Mouse (Mus musculus): ENCODE results near the gene Cyp2d22. TPM values are rescaled to one million over a fixed set of nuclear protein-coding genes. Genes with fewer than 3 reads are reported as not detected.

Cyp2d22 gene
- polyA plus RNA-seq, 1 experiment: 1.1 TPM

DNA sequence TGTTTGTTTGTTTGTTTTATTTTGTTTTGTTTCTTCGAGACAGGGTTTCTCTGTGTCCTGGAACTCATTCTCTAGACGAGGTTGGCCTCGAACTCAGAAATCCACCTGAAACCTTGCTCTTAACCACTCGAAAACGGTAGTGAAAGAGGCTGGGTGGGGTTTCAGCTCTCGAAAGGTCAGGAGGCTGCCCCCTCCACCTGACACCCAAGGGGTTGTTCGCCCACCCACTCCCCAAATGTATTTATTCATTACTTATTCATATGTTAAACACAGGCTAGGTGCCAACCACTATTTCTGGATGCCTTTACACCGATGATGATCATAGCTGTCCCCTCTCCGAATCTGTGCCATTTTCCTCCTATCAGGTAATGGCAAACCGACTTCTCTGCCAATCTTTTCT, 40.9 kb downstream of the Cyp2d22 start:
- Histone ChIP-seq H3K9ac (ENCODE audit: low read depth, poor library complexity, severe bottlenecking) (no peak overlapping the region), H3K27ac (ENCODE audit: insufficient read depth, low read length) (no peak overlapping the region), H3K36me3 (ENCODE audit: control insufficient read depth, insufficient read depth, low read length, poor library complexity, severe bottlenecking) (peaks cover 8% of the 10 kb centered on the region), H3K9me3 (replicated peaks; ENCODE audit: control insufficient read depth, insufficient read depth, low read length, poor library complexity, severe bottlenecking) (no peaks in the 10 kb centered on the region), H3K27me3 (ENCODE audit: control insufficient read depth, insufficient read depth, low read length, poor library complexity, severe bottlenecking) (no peaks in the 10 kb centered on the region), H3K4me1 (ENCODE audit: control insufficient read depth, insufficient read depth, low read length) (peaks cover 4% of the 10 kb centered on the region), H3K4me3 (ENCODE audit: low read depth, low read length) (no peak overlapping the region)
- no peak for TF ChIP-seq CTCF (IDR thresholded peaks at IDR 0.05; ENCODE audit: low read depth, low read length)
- TF ChIP-seq EP300 (IDR thresholded peaks at IDR 0.05; ENCODE audit: insufficient read depth, low read depth, low read length): no peak
- no peak for TF ChIP-seq POLR2A (IDR thresholded peaks at IDR 0.05; ENCODE audit: insufficient read depth, low read length)

DNA sequence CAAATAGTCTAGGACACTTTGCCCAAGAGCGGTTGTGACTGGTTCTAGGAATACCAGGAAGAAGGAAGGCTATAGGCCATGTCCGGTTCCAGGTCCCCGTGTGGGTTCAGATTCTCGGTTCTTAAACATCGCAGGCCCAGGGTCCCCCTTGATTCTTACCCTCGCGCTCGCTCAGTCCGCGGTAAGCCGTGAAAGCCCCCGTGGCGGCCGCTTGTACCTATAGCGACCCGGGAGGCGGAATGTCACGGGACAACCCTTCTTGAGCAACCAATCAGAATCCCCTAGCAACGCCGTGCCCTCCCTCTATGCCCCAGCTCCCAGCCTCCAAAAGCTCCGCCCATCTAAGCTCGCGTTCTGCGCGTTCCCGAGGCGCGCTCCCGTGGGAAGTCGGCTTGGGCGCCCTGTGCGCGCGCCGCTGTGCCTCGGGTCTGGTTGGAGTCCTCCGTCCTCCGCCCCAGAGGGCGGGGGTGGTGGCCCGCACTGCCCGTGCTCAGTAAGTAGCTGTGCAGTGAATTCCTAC, 41.4 kb downstream of the Cyp2d22 start, which contains the start of the genes Naga, Pheta2 and Smdt1:
Gene Naga, minus strand, starts transcription at position 333 of the 520 bp plus-strand sequence.
Gene Pheta2, plus strand, starts transcription at position 350 of the 520 bp plus-strand sequence.
Gene Smdt1, plus strand, starts transcription at position 367 of the 520 bp plus-strand sequence.
- Histone ChIP-seq H3K36me3 (ENCODE audit: control insufficient read depth, insufficient read depth, low read length, poor library complexity, severe bottlenecking) (peaks cover 8% of the 10 kb centered on the region), H3K4me1 (ENCODE audit: control insufficient read depth, insufficient read depth, low read length) (peaks cover 4% of the 10 kb centered on the region), H3K27ac (ENCODE audit: insufficient read depth, low read length) (no peak within 1 kb of the TSS), H3K9me3 (replicated peaks; ENCODE audit: control insufficient read depth, insufficient read depth, low read length, poor library complexity, severe bottlenecking) (no peaks in the 10 kb centered on the region), H3K4me3 (ENCODE audit: low read depth, low read length) (peak within 1 kb of the TSS; percentile 85), H3K9ac (ENCODE audit: low read depth, poor library complexity, severe bottlenecking) (peak within 1 kb of the TSS; percentile 68), H3K27me3 (ENCODE audit: control insufficient read depth, insufficient read depth, low read length, poor library complexity, severe bottlenecking) (no peaks in the 10 kb centered on the region)
- 0 out of 2 replicates have a peak, but pooled peaks have one; percentile 7 for TF ChIP-seq EP300 (IDR thresholded peaks at IDR 0.05; ENCODE audit: insufficient read depth, low read depth, low read length)
- peak; percentile 59 for TF ChIP-seq POLR2A (IDR thresholded peaks at IDR 0.05; ENCODE audit: insufficient read depth, low read length)
- TF ChIP-seq CTCF (IDR thresholded peaks at IDR 0.05; ENCODE audit: low read depth, low read length): no peak

DNA sequence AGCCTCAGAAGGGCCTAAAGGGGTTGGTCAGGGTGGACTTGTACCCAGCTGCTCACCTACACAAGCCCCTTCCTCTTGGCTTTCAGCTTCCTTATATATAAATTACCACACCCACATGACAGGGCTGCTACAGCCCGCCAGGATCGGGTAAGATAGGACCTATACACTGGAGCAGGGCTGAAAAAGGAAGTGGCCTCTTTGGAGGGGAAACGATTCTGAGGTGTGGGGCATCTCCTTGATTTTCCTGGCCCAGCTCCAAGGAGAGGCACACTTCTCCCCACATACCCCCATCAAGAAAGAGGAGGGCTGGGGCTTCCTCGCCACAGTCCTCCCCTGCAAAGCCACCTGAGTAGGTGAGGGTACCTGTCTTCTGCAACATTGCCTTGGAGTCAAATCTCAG, 42.2 kb downstream of the Cyp2d22 start:
- Histone ChIP-seq H3K4me3 (ENCODE audit: low read depth, low read length) (peak overlapping the region; percentile 85), H3K36me3 (ENCODE audit: control insufficient read depth, insufficient read depth, low read length, poor library complexity, severe bottlenecking) (peaks cover 8% of the 10 kb centered on the region), H3K9me3 (replicated peaks; ENCODE audit: control insufficient read depth, insufficient read depth, low read length, poor library complexity, severe bottlenecking) (no peaks in the 10 kb centered on the region), H3K27ac (ENCODE audit: insufficient read depth, low read length) (no peak overlapping the region), H3K4me1 (ENCODE audit: control insufficient read depth, insufficient read depth, low read length) (peaks cover 4% of the 10 kb centered on the region), H3K9ac (ENCODE audit: low read depth, poor library complexity, severe bottlenecking) (peak overlapping the region; percentile 68), H3K27me3 (ENCODE audit: control insufficient read depth, insufficient read depth, low read length, poor library complexity, severe bottlenecking) (no peaks in the 10 kb centered on the region)
- TF ChIP-seq CTCF (IDR thresholded peaks at IDR 0.05; ENCODE audit: low read depth, low read length) (no peak), EP300 (IDR thresholded peaks at IDR 0.05; ENCODE audit: insufficient read depth, low read depth, low read length) (no peak), POLR2A (IDR thresholded peaks at IDR 0.05; ENCODE audit: insufficient read depth, low read length) (no peak)

DNA sequence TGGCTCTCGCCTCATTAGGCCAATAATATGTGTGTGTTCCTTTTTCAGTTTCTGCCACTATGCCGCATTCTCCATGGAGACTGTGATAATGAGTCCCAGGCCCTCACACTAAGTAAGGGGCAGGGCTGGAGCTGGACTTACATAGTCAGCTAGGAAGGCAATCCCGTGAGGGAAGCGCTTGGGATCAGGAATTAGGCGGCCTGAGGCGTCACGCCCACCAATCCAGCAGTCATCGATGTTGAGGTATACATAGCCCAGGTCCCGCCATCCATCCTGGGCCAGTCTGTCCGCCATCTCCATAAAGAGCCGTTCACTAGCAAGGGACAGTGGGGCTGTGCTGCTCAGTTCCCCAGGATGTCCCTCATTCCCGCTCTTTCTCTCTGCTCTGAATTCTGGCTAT, 43.4 kb downstream of the Cyp2d22 start:
- Histone ChIP-seq H3K27me3 (ENCODE audit: control insufficient read depth, insufficient read depth, low read length, poor library complexity, severe bottlenecking) (no peaks in the 10 kb centered on the region), H3K36me3 (ENCODE audit: control insufficient read depth, insufficient read depth, low read length, poor library complexity, severe bottlenecking) (peaks cover 8% of the 10 kb centered on the region), H3K27ac (ENCODE audit: insufficient read depth, low read length) (no peak overlapping the region), H3K9ac (ENCODE audit: low read depth, poor library complexity, severe bottlenecking) (no peak overlapping the region), H3K4me3 (ENCODE audit: low read depth, low read length) (no peak overlapping the region), H3K9me3 (replicated peaks; ENCODE audit: control insufficient read depth, insufficient read depth, low read length, poor library complexity, severe bottlenecking) (no peaks in the 10 kb centered on the region), H3K4me1 (ENCODE audit: control insufficient read depth, insufficient read depth, low read length) (peaks cover 4% of the 10 kb centered on the region)
- TF ChIP-seq CTCF (IDR thresholded peaks at IDR 0.05; ENCODE audit: low read depth, low read length): no peak
- TF ChIP-seq POLR2A (IDR thresholded peaks at IDR 0.05; ENCODE audit: insufficient read depth, low read length): no peak
- no peak for TF ChIP-seq EP300 (IDR thresholded peaks at IDR 0.05; ENCODE audit: insufficient read depth, low read depth, low read length)

DNA sequence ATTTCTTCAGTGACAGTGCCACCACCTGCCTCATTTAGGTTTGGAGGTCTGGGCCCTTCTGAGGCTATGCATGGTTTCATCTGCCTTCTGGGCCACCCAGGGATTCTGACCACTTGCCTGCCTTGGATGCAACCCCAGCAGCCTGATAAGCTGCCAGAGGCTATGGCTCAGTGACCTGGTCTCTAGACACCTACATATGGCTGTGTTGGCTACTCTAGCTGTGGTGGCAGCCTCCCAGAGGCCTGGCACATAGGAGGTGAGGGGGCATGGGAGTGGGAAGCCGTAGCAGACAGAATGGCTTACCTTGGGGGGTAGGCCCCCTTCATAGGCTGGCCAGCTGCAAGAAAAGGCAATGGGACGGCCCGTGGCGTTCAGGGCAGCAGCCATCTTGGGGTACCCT, 44.9 kb downstream of the Cyp2d22 start:
- no peak overlapping the region for H3K27ac ChIP-seq (ENCODE audit: insufficient read depth, low read length)
- peaks cover 8% of the 10 kb centered on the region for H3K36me3 ChIP-seq (ENCODE audit: control insufficient read depth, insufficient read depth, low read length, poor library complexity, severe bottlenecking)

DNA sequence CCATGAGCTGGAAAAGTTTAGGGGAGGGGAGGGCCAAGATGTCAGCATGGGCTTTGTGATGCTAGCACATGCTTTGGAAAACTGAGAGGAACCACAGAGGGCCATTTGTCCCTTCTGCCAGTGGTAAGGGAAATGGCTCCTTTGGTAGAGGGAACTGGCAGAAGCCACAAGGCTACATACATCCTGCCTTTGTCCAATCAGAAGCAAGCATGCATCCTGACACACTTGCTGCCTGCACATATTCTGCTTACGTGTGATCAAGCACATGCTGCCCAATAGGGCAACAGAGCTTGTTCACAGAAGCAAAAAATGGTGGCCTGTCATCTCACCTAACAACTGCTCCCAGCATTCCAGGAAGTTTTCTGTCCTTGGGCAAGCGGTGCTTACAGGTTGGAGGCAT, 54.7 kb downstream of the Cyp2d22 start:
- Histone ChIP-seq H3K27ac (ENCODE audit: insufficient read depth, low read length) (no peak overlapping the region), H3K36me3 (ENCODE audit: control insufficient read depth, insufficient read depth, low read length, poor library complexity, severe bottlenecking) (no peaks in the 10 kb centered on the region), H3K4me3 (ENCODE audit: low read depth, low read length) (no peak overlapping the region), H3K27me3 (ENCODE audit: control insufficient read depth, insufficient read depth, low read length, poor library complexity, severe bottlenecking) (no peaks in the 10 kb centered on the region), H3K9ac (ENCODE audit: low read depth, poor library complexity, severe bottlenecking) (no peak overlapping the region), H3K4me1 (ENCODE audit: control insufficient read depth, insufficient read depth, low read length) (no peaks in the 10 kb centered on the region), H3K9me3 (replicated peaks; ENCODE audit: control insufficient read depth, insufficient read depth, low read length, poor library complexity, severe bottlenecking) (no peaks in the 10 kb centered on the region)
- no peak for TF ChIP-seq CTCF (IDR thresholded peaks at IDR 0.05; ENCODE audit: low read depth, low read length)
- TF ChIP-seq EP300 (IDR thresholded peaks at IDR 0.05; ENCODE audit: insufficient read depth, low read depth, low read length): no peak
- TF ChIP-seq POLR2A (IDR thresholded peaks at IDR 0.05; ENCODE audit: insufficient read depth, low read length): no peak

More for the DNA sequence above, 44.9 kb downstream of the Cyp2d22 start:
- TF ChIP-seq EP300 (IDR thresholded peaks at IDR 0.05; ENCODE audit: insufficient read depth, low read depth, low read length): no peak
- no peak for TF ChIP-seq POLR2A (IDR thresholded peaks at IDR 0.05; ENCODE audit: insufficient read depth, low read length)
- Histone ChIP-seq H3K27me3 (ENCODE audit: control insufficient read depth, insufficient read depth, low read length, poor library complexity, severe bottlenecking) (no peaks in the 10 kb centered on the region), H3K9ac (ENCODE audit: low read depth, poor library complexity, severe bottlenecking) (no peak overlapping the region), H3K4me1 (ENCODE audit: control insufficient read depth, insufficient read depth, low read length) (no peaks in the 10 kb centered on the region), H3K9me3 (replicated peaks; ENCODE audit: control insufficient read depth, insufficient read depth, low read length, poor library complexity, severe bottlenecking) (no peaks in the 10 kb centered on the region), H3K4me3 (ENCODE audit: low read depth, low read length) (no peak overlapping the region)
